Mouse (Mus musculus): Measurements from ENCODE around the gene Rsph3b. TPM values are rescaled to one million over a fixed set of nuclear protein-coding genes. Genes with fewer than 3 reads are reported as not detected.
A peak's percentile ranks its signal among the peaks of the same experiment; 100 is the strongest.

The Rsph3b gene
- total RNA-seq, 4 experiments from 2014 or later = 50.1 to 55.1 (median 53.5) TPM

- peak; percentile 51 for DNase-seq (ENCODE audit: low spot score)
These were observed 82.9 kb downstream of the Rsph3b start for GRCm38 (mm10) chr17:6865580-6865979.

DNA sequence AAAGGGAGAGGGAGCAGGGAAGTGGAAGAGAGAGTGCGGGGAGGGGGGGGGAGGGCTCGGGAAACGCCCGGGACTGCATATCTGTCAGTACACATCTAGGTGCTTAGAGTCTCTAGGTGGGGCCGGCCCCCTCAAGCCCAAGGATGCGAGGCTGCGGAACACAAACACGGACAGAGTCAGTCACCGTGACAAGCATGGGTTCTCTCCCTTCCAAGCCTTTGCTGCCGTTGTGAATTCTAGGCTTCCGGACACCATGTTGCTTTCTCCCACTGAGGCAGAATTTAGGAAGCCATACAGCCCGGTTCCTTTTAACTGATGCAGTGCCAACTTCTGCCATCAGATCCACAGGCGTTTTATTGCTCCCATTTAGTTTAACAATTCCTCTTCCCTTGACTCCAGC lies 83.6 kb downstream of the Rsph3b start:
- no peak for DNase-seq (ENCODE audit: low spot score)

DNA sequence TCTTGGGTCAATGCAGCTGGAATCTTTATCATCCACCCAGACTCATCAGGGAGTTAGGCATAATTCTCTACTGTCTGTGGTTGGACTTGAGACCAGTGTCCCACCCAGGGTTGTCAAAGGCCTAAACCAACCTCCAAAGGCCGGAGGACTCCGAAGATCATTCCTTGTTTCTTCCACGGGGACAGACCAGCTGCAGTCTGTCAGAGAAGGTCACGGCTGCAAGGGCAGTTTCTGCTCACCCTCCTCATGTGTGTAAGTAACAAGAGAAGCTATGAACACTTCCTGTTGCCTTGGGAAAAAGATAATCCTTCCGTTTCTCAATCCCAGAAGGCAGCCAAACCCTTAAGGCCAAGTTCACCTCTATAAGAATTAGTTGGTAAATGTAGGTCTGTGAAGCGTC lies 85.0 kb downstream of the Rsph3b start:
- peak; percentile 41 for DNase-seq (ENCODE audit: low spot score)

- no peak for DNase-seq (ENCODE audit: low spot score)
These were observed 86.3 kb downstream of the Rsph3b start for GRCm38 (mm10) chr17:6862040-6862780.

DNA sequence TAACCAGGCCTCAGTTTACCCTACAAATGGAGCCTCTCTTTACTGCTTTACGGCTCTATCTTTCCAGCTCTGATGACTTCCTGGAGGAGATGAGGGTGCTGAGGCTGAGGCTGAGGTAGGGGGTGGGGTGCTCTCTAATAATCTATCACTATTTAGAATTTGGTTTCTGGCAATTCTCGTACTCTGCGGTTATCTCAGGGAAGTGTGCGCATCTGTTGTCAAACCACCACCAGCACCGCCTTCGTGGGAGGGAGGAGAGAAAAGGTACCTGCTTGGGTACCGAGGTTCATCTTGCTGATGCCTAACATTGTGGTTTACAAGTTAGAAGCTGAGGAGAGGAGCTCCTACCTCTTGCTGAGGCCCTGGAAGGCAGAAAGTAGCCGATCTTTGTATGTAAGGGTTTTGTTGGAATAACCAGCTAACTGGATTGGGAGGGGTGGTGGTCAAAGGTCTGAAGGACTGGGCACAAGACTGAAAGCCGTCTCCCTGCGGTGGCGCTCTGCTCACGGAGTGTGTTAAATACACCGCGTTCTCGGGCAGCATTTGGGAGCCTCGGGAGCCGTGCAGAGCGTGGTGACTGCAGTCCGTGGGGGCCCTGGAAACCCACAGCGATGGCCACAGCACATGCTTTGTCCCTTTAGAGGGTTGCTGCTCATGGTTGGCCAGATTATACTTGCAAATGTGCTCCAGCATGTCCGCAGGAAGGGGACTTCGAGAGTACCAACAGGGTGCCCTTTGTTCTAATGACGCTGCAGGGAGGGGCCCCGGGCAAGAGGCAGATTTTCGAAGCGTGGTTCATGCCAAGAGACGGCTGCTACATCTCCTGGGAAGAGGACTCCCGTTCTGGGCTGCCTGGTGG lies 87.1 kb downstream of the Rsph3b start:
- DNase-seq (ENCODE audit: low spot score) = no peak

GRCm38 (mm10) chr17:6860491-6860897 lies 88.0 kb downstream of the Rsph3b start:
- no peak for DNase-seq (ENCODE audit: low spot score)

- no peak for DNase-seq (ENCODE audit: low spot score)
These were observed 88.4 kb downstream of the Rsph3b start for GRCm38 (mm10) chr17:6860067-6860466.

Small RNAs within 50 kb of the gene (microRNA-seq; reads per million reads assigned to microRNA genes)
- gene Mir692-1 = not detected

Other genes with a start within 250 kb of the Rsph3b start
- 10 to 100 TPM; 29.1 to 38.7 (median 33.9) TPM for gene Ezr, start 165.9 kb downstream of the Rsph3b start, total RNA-seq (2022)
- 10 to 100 TPM in 2 of 4 experiments, 1 to 10 TPM in 2; 9.5 to 14.3 (median 10.5) TPM for gene Tagap1, start 12.5 kb upstream of the Rsph3b start, total RNA-seq (2022)
- gene Rnaset2b, start 22.0 kb upstream of the Rsph3b start, total RNA-seq (2022) = 100 to 1,000 TPM; 180 to 197 (median 191) TPM
- gene Gm49721, start 30.2 kb upstream of the Rsph3b start, total RNA-seq (2022) = not detected
- gene Gm1604a, start 76.9 kb upstream of the Rsph3b start, total RNA-seq (2022) = not detected
- gene Rps6ka2, start 221.4 kb upstream of the Rsph3b start, total RNA-seq (2022) = 10 to 100 TPM; 44.5 to 56.3 (median 52.4) TPM